Mouse (Mus musculus) T-helper 2 cell (primary cell): ENCODE measurements around the gene Olfr630.
"Not testable (repeated sequence)": the region's sequence is repeated elsewhere in the genome, so short reads cannot be mapped to it uniquely, and the experiment has no call there.

Experiments used
- in situ Hi-C: fragments of 300-600 bp; cut with MboI, MseI; formaldehyde crosslinking; loops from one replicate; pipeline ENCODE4 v1.15.1; 2025; ENCODE audit warnings: high pct_unique_total_duplicates

Olfr630 gene

GRCm38 (mm10) chr7:103757233-103757632 lies at the start of gene Olfr630:
Olfr630 (minus strand) TSS chr7:103757333.
- in situ Hi-C loops: no loop called here

DNA sequence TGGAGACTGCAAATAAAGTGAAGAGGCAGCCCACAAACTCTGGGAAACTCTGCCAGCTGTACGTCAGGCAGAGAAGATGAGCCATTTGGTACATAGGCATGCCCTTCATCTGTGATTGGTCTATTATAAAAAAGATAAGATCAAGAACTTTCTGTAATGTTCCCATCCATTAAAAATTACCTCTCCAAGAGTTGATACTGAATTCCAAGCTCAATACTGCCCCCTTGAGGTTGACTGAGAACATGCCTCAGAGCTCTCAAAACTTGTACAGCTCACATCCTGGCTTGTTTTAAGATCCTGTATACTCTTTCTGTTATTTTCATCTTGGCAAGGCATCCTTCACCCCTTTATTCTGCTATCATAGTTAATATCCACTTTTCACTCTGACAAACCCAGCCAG lies 49.7 kb upstream of the Olfr630 start:
- in situ Hi-C loops: loop anchor here (10.0 kb wide), 1 partner anchor 1112 kb away; the partner anchor contains the start of gene Olfr557

- in situ Hi-C loops: no loop called here
These were observed 35.7 kb upstream of the Olfr630 start for GRCm38 (mm10) chr7:103792669-103793388.

DNA sequence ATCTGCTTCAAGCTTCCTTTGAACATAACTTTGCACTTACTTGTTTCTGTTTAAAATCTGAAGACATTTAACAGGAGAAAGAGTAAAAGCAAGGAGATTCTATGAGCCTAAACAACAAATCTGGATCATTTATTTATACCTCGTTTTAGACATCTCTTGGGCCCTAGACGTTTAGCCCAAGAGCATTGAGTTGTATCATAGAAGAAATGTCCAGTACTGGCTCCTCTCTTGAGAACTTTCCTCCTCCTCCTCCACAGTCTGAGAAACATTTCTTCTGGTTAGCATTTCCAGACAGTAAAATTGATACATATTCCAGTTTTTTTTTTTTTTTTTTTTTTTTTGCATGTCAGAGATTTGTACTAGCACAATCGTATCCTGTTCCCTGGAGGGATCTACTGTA lies 34.6 kb upstream of the Olfr630 start, which contains the start of gene Olfr67:
TSS of gene Olfr67 (minus strand) at position 101 of the 400 bp plus-strand sequence.
- in situ Hi-C loops: no loop called here

DNA sequence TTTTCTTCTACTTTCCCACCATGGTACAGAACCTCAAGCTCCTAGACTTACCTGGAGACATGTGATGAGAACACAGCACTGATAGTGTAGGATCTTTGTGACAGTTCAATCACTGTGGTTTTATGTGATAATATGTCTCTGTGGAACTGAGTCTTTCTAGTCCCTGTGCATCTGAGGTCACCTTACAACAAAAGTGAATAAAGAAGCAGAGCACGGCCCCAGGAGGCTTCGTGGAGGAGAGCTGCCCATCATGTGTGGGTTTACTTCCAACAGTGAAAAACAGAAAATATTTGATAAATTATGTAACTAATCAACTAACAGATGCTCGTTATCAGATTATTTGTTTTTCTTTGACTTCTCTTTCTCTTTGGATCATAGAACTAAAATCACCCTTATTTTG lies 22.5 kb upstream of the Olfr630 start, which contains the start of gene Olfr68:
TSS of gene Olfr68 (minus strand) at position 101 of the 400 bp plus-strand sequence.
- in situ Hi-C loops: no loop called here

DNA sequence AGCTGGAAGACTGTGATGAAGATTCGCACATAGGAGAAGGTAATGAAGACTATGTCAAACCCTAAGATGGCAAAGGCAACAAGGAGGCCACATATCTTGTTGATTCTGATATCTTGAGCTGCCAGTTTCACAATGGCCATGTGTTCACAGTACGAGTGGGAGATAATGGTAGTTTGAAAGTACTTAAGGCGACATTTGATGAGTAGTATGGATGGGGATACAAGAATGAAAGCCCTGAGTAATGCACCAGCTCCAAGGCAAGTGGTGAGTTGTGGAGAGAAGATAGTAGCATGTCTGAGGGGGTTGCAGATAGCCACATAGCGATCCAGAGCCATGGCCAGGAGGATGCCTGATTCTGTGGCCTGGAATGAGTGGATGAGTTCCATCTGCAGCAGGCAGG lies 20.5 kb upstream of the Olfr630 start:
- in situ Hi-C loops: not testable (repeated sequence)

DNA sequence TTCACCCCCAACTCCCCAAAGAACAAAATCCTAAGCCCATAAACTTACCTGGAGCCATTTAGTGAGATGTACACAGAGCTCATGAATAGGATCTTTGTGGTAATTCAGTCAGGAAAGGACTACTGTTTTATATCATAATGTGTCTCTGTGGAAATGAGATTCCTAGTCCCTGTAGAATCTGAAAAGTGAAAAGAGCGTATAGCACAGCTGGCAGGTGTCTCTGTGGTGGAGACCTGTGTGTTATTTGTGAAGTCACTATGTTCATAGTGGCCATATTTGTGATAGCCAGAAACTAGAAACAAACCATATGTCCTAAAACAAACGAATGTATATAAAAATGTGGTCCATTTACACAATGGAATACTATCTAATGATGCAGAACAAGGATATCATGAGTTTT lies 14.4 kb upstream of the Olfr630 start, which contains the start of gene Olfr69:
TSS of gene Olfr69 (minus strand) at position 101 of the 400 bp plus-strand sequence.
- in situ Hi-C loops: no loop called here

DNA sequence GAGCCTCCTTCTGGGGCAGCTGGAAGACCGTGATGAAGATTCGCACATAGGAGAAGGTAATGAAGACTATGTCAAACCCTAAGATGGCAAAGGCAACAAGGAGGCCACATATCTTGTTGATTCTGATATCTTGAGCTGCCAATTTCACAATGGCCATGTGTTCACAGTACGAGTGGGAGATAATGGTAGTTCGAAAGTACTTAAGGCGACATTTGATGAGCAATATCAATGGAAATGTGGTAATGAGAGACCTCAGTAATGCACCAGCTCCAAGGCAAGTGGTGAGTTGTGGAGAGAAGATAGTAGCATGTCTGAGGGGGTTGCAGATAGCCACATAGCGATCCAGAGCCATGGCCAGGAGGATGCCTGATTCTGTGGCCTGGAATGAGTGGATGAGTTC lies 10.6 kb upstream of the Olfr630 start:
- in situ Hi-C loops: not testable (repeated sequence)

DNA sequence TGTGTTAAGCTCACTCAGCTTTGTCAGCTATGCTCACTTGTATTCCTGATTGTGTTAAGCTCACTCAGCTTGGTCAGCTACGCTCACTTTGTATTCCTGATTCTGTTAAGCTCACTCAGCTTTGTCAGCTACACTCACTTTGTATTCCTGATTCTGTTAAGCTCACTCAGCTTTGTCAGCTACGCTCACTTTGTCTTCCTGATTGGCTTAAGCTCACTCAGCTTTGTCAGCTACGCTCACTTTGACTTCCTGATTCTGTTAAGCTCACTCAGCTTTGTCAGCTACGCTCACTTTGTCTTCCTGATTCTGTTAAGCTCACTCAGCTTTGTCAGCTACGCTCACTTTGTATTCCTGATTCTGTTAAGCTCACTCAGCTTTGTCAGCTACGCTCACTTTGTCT lies 5.1 kb upstream of the Olfr630 start:
- in situ Hi-C loops: not testable (repeated sequence)

DNA sequence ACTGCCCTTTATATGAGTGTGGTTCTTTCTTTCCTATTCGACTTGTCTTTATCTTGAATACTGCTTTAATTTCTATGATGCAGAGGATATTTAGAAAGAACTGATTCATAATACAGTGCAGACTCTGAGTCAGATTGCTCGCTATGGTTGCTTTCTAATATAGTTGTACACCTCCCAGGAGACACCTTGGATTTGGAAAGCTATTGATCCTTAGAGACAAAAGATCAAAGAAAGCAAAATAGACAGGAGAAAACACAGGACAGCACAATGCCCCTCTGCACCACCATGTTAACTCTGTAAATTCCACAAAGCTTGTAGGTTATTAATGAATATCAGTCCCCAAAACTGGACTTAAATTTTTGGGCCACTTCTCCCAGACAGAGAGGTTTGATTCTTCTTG lies 12.3 kb downstream of the Olfr630 start, which contains the start of gene Olfr629:
TSS of gene Olfr629 (minus strand) at position 101 of the 400 bp plus-strand sequence.
- in situ Hi-C loops: no loop called here

GRCm38 (mm10) chr7:103730074-103730473 lies 27.1 kb downstream of the Olfr630 start, which contains the start of gene Olfr628:
Olfr628 (plus strand) TSS chr7:103730374.
- in situ Hi-C loops: no loop called here

DNA sequence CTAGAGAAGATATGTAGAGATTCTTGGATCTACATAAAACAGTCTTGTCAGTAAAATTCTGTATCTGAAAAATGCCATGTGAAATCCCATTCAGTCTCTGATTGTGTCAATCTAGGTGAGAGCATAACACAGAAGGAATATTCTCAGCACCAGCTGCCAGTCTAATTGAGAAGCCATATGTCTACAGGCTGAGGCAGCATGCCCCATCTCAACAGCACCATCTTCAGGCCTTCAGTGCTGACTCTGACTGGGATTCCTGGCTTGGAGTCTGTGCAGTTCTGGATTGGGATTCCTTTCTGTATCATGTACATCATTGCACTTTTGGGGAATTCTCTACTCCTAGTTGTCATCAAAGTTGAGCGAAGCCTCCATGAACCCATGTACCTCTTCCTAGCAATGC lies 40.7 kb downstream of the Olfr630 start:
- in situ Hi-C loops: not testable (repeated sequence)

DNA sequence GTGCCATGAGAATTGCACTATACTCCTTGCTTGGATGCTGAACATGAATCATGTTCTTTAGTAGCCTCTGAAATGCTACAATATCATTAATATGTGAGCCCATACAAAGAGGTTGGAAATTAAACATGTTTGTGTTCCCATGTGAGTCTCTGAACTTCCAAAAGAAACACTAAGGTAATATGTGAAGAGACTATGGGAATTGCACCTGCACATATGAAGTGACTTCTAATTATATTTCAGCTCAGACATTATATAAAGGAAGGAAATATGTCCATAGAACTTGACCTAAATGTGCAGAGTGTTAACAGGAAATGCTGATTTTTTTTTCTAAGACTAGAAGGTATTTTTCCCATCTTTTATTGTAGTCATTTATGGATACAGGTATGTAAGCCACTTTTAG lies 42.8 kb downstream of the Olfr630 start, which contains the start of gene Olfr243:
TSS of gene Olfr243 (plus strand) at position 301 of the 400 bp plus-strand sequence.
- in situ Hi-C loops: no loop called here

- in situ Hi-C loops: no loop called here
These were observed 45.1 kb downstream of the Olfr630 start for GRCm38 (mm10) chr7:103712024-103712423.
